Mouse (Mus musculus) frontal cortex, adult 2 months (tissue): ENCODE measurements at regions not wholly inside any gene's neighbourhood (a gene's known extent, or its start where the extent isn't known, plus 50 kb on each side); places are given as distances from the start of the nearest gene placed in this dataset.
A peak's percentile ranks its signal among the peaks of the same experiment; 100 is the strongest.

Experiments used
- DNase-seq, 2 experiments: peaks; one replicate each; pipeline ENCODE4 v3.0.0; 2022; ENCODE audit warnings: low spot score in 1 of 2; ENCODE audit errors: extremely low spot score in 1 of 2

DNA sequence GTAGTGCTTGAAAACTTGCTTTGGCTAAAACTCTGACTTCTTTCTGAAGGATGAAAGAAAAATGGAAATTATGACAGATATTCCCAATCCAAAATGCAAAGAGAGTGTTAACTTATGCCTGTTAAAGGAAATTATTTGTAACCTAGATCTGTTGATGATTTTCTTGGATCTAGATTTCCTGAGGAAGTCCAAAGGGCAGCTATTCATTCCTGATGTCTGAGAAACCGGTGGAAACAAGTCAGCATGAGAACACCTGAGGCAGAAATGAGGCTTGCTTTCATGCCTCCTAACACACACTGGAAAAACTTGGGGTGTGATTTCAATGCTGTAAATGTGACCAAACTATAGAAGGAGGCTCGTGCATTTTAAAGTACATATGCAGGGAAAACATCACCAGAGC lies 432.9 kb upstream of the Ube2e3 start:
- DNase-seq: no peak

DNA sequence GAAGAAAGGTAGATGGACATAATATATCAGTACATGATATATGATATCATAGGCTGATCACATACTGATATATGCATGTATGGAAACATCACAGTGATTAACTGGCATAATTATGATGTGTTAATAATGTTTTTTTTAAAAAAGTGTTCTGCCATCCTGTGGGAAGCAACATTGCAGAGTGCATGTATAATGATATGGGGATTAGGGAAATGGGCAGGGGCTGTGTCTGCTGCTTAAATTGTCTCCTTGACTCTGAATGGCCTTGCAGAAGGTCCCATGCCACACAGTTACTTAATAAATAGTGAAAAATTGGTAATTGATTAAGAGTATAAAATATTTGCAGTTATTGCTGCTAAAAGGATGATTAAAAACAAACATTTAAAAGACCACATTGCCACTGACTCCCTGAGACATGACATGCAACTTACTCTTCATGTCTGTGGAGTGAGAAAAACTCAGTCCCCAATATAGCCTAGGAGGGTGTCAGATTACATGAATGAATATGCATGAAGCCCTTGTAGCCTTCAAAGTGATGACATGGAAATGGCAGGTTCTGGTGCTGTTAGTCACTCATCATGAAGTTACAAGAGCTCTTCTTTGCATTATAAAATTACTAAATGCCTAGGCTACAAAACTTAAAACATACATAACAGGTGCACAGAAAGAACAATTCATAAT lies 440.1 kb upstream of the Ube2e3 start:
- DNase-seq: no peak

DNA sequence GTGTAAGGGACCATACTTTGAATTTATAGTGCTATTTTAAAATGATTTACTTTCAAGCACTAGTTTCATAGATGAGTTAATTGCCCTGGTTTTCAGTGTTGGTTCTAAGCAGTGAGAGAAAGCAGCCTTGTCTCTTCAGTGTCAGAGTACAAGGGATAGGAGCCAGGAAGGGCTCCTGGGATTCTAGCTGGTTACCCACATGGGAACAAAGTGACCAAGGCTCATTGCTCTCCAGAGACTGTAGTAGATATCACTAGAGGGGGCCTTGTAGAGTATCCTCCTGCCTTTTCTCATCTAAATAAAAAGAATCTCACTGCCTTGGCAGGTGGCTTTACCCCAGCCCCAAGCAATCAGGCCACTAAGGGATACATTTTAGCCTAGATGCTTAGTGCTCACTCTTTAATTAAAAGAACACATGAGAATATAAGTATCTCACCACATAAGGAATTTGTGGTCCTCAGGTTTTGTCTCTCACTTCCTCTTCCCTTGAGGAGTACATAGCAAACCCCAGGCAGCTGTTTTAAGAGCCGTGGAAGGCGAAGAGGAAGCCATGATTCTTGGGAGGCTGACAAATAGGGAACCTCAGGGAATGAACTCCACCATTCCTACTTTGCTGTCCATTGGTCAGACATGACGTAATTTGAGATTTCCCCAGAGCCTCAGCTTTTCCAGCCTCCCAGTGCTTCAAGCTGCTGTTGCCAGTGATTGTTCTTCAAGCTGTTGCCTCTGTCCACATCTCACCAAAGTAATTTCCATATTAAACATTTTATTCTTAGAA lies 449.2 kb upstream of the Ube2e3 start:
- DNase-seq: no peak

- DNase-seq: no peak
Measured at GRCm38 (mm10) chr2:78416574-78417109, 451.3 kb upstream of the Ube2e3 start.

GRCm38 (mm10) chr2:78412985-78413384 lies 454.9 kb upstream of the Ube2e3 start:
- no peak for DNase-seq

DNA sequence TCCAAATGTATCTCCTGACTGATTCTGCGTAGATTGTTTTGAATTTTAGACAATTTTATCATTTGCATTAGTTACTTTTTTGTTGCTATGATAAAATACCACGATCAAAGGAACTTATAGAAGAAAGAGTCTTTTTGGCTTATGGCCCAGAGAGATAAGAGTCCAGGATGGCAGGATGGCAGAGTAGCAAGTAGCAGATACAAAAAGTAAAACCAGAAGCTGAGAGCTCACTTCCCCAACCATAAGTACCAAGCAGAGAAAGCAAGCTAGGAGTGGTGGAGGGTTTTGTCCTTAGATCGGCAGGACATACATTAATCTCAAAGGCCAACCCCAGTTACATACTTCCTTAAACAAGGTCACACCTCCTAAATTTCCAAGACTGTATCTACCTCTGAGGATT lies 457.7 kb upstream of the Cwc22 start:
- DNase-seq: no peak

GRCm38 (mm10) chr2:78399236-78399635 lies 453.1 kb upstream of the Cwc22 start:
- no peak for DNase-seq

GRCm38 (mm10) chr2:78396924-78397323 lies 450.7 kb upstream of the Cwc22 start:
- DNase-seq: no peak

- peak in 1 of 2 experiments; percentile 5 for DNase-seq
Measured at GRCm38 (mm10) chr2:78393090-78393489, 446.9 kb upstream of the Cwc22 start.

DNA sequence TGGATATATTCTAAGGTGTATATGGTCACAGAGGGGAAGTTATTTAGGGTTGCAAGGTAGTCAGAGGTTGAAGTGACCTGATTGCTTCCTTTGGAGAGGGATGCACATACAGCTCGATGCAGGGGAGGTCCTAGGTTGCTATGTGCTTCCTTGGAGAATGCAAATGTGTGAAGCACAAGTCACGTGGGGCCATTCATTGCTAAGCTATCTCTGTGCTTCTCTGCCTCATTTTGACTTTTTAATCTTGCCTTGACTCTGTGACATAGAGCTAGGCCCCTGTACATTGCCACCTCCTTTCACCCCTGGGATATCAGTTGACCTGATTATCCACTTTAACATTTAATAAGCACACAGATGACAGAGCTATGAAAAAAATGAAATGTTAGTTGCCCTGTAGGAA lies 446.2 kb upstream of the Cwc22 start:
- no peak for DNase-seq

- DNase-seq: peak; percentile 32 to 58
Measured at GRCm38 (mm10) chr2:78388001-78388400, 441.8 kb upstream of the Cwc22 start.

- no peak for DNase-seq
Measured at GRCm38 (mm10) chr2:78381234-78381633, 435.1 kb upstream of the Cwc22 start.

DNA sequence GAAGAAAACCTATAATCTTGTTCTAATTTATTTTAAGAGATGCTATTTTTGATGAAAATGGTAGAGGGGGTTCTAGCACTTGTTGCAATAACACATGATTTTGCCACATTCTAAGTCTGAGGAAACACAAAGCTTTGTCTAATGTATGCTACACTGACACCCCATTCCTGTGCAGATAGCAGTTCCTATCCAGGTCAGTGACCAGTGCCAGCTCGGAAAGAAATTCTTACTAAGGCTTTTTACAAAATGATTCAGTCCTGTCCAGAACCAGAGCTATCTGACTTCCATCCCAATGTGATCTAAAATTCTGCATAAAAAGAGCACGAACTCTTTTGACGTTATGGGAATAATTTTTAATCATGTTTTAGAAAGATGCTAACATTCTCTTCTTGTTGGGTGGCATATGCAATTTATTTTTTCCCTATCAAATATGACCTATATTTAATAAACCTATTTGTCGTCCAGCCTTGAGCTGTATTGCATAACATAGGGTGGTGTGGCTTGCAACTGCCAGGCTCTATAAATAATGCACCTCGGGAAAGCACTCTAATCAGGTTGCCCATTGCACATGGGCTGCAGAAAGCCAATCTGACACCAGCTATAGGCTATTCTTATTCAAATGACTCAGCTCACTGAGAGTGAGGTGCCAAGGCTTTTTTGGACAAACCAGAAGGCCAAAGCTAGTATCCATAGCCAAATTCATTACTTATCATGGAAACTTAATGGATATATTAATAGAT lies 385.7 kb upstream of the Cwc22 start:
- DNase-seq: peak in 1 of 2 experiments; percentile 3

DNA sequence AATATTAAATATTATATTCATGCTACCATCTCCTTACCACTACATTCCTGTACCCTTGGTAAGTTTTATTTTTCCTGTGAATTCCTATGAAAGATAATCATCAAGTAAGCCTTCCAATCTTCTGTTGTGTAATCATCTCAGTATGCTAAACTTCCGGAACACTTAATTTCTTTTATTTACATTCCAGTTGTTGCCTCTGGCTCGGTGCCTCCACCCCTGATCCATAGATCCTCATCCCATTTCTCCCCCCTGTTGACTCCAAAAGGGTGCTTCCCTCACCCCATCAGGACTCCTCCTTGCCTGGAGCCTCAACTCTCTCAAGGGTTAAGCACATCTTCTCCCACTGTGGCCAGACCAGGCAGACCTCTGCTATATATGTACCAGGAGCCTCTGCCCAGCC lies 379.9 kb upstream of the Cwc22 start:
- DNase-seq: no peak

GRCm38 (mm10) chr2:78322216-78322965 lies 376.2 kb upstream of the Cwc22 start:
- no peak for DNase-seq

DNA sequence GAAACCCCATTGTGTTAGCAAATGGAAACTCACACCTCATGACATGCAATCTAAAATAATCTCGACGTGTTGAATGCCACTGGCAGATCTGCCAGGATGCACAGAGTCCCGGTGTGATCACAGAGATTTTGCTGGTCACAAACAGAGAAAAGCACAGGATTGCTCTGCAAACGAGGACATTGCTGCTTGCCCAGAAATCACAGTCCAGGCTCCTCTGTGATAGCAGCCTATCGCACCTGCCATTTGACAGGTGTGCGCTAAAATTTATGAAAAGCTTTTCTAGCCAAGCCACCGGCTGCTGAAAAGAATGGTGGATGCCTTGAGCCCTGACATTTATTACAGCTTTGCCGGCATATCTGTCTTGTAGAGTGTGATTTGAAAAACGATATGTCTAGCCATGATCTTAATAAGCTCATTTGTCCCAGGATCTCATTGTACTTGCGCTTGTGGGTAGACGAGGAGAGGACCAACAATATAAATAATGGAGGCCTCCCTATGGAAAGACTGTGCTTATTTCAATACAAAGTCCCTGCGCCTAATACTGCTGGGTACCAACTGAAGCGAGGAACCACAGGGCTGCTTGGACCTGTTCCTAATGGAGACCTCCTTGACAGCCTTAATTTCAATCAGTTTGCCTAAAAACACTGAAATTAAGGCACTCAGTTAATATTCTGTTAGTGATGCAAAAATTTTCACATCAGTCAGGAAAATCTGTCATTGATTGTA lies 365.8 kb upstream of the Cwc22 start:
- DNase-seq: no peak

- no peak for DNase-seq
Measured at GRCm38 (mm10) chr2:78309361-78309760, 363.2 kb upstream of the Cwc22 start.

DNA sequence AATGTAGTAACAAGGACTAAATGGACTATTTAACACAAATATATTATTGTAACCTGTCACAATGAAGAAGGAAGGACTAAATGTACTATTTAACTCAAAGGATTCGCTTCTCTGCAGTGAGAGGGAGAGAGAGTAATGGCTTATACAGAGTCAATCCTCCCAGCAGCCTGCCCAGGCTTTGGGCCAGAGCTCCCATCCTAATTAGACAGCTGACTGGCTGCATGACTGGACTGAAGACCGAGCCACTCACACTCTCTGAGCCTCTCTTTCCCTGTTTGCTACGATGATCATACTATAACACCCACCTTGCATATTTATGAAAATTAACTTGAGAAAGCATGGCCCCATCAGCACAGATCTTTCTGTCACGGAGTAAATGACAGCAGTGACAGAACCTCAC lies 360.7 kb upstream of the Cwc22 start:
- no peak for DNase-seq

- no peak for DNase-seq
Measured at GRCm38 (mm10) chr2:78291665-78292064, 345.5 kb upstream of the Cwc22 start.

- no peak for DNase-seq
Measured at GRCm38 (mm10) chr2:78284806-78285205, 338.6 kb upstream of the Cwc22 start.
